Mouse (Mus musculus) testis, adult 2 months (tissue): ENCODE measurements around the gene Evi5l. TPM values are rescaled to one million over a fixed set of nuclear protein-coding genes. Genes with fewer than 3 reads are reported as not detected.
A peak's percentile ranks its signal among the peaks of the same experiment; 100 is the strongest.

ENCODE experiments used
- H3K27ac ChIP-seq: fragments of 200-500 bp; 2 replicates; pipeline ENCODE4 v1.5.1; 2012; ENCODE audit warnings: low read depth, low read length; ENCODE audit not compliant: control insufficient read depth, insufficient read depth
- H3K27me3 ChIP-seq: fragments of 200-500 bp; 2 replicates; pipeline ENCODE4 v1.6.1; 2012; ENCODE audit warnings: mild to moderate bottlenecking, low read length, moderate library complexity; ENCODE audit not compliant: control insufficient read depth, insufficient read depth
- H3K36me3 ChIP-seq: fragments of 200-500 bp; 2 replicates; pipeline ENCODE4 v1.6.1; 2012; ENCODE audit warnings: mild to moderate bottlenecking, low read length; ENCODE audit not compliant: control insufficient read depth, insufficient read depth
- H3K4me1 ChIP-seq: fragments of 200-500 bp; 2 replicates; pipeline ENCODE4 v1.6.1; 2012; ENCODE audit warnings: low read length; ENCODE audit not compliant: control insufficient read depth, insufficient read depth
- H3K4me3 ChIP-seq: fragments of 200-500 bp; 2 replicates; pipeline ENCODE4 v1.5.1; 2012; ENCODE audit warnings: low read depth, mild to moderate bottlenecking, low read length, moderate library complexity, mixed read lengths; ENCODE audit not compliant: control insufficient read depth
- CTCF ChIP-seq: fragments of 200-500 bp; IDR thresholded peaks from 2 replicates; pipeline ENCODE4 v1.5.1; 2012; ENCODE audit warnings: low read depth, mild to moderate bottlenecking, inconsistent platforms, low read length, moderate library complexity; ENCODE audit not compliant: control insufficient read depth, insufficient read depth, insufficient replicate concordance
- POLR2A ChIP-seq: fragments of 200-500 bp; IDR thresholded peaks from 2 replicates; pipeline ENCODE4 v1.6.1; 2012; ENCODE audit warnings: low read depth, mild to moderate bottlenecking, inconsistent platforms, low read length, moderate library complexity; ENCODE audit not compliant: control insufficient read depth
- polyA plus RNA-seq: library from polyadenylated mRNA; depleted of rRNA; stranded (reverse); fragments of >200 nt; gene quantifications from 2 replicates; pipeline ENCODE4 v1.2.3, GENCODE M21; 2012; rRNA removed

The Evi5l gene
- polyA plus RNA-seq = 123 and 181 TPM in 2 replicates

DNA sequence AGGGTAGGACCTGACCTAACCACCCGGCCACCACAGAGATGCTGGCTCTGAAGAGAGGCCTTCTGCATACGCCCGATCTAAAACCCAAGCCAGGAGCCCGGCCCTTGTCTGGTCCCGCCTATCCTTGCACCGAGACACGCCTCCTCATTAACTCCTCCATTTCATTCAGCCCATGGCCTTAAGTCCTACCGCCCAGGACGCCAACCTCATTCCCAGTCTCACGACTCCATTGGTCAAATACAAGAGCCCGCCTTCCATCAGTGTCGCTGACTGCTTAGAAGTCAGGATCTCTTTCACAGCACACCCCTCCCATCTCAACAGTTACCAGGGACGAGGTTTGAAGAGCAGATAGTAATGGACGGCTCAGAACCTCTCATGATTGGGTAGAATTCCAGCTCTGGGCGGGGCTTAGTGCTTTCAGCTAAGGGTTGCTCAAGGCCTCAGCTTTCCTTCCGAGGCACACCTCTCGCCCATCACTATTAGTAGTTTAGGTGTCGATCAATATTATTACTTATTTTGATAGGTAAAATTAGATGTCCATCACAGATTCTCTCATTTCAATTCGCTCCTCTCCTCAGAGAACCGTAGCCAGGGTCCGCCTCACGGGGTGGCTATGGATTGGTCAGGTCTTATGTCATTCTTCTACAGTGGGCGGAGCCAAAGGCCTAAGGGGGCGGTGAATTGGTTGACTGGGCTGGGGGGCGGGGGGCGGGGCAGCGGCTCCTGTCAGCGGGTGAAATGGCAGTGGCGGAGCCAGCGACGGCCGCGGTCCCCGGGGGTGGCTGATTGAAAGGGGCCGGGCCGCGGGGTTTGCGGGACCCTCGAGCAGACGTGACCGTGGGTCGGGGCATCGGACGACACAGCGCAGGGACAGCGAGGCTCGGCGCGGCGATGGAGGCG, at the start of gene Evi5l:
Gene Evi5l (plus strand): TSS at position 716 of the 900 bp plus-strand sequence.
- Histone ChIP-seq H3K4me3 (peak within 1 kb of the TSS; percentile 95), H3K27ac (peak within 1 kb of the TSS; percentile 89), H3K27me3 (no peaks in the 10 kb centered on the region), H3K36me3 (no peaks in the 10 kb centered on the region), H3K4me1 (peaks cover 5% of the 10 kb centered on the region)
- TF ChIP-seq POLR2A (peak; percentile 46), CTCF (no peak)

GRCm38 (mm10) chr8:4133798-4134197, 32.6 kb upstream of the Evi5l start, which contains the start of gene Cd209g:
Gene Cd209g, plus strand, starts transcription at chr8:4134098.
- no peaks in the 10 kb centered on the region for H3K4me1 ChIP-seq
- H3K36me3 ChIP-seq = no peaks in the 10 kb centered on the region
- no peak within 1 kb of the TSS for H3K27ac ChIP-seq
- TF ChIP-seq CTCF (no peak), POLR2A (no peak)
- no peak within 1 kb of the TSS for H3K4me3 ChIP-seq
- no peaks in the 10 kb centered on the region for H3K27me3 ChIP-seq

DNA sequence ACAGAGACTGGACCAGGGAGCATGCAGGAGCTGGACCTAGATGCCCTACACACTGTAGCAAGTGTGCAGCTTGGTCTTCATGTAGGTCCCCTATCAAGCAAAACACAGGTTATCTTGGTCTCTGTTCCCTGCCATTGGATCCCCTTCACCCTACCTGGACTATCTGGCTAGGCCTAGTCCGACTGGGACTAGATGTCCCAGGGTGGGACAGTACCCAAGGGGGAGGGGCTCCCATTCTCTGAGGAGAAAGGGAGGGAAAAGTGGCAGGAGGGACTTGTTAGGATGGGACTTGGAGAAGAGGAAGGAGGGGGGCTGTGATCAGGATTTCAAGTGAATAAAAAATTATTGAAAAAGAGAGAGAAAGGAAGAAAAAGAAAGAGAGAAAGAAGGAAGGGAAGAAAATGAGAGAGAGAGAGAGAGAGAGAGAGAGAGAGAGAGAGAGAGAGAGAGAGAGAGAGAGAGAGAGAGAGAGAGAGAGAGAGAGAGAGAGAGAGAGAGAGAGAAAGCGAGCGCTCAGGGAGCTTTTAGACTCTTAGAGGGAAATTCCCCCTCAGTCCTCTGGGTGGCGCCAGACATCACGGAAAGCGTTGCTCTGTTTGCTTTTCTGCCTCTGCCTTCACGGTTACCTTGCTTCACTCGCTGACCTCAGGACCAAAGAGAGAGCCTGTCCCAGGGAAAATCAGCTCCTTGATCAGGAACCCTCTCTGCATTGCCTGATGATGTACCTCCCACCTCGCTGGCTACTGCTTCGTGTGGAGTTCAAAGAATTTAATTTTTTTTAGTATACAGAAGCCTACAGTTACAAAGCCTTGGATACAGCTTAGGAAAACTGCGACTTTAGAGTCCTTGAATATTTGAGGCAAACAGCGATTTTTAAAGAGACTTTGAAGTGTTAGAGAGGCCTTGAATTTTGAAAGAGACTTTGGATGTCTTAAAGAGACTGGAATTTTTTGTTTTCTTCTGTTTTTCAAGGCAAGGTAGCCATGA, 26.4 kb upstream of the Evi5l start:
- Histone ChIP-seq H3K4me3 (no peak overlapping the region), H3K27ac (no peak overlapping the region), H3K27me3 (no peaks in the 10 kb centered on the region), H3K4me1 (no peaks in the 10 kb centered on the region), H3K36me3 (no peaks in the 10 kb centered on the region)
- TF ChIP-seq CTCF = peak; percentile 87; the same call in 1 of the 2 replicates
- TF ChIP-seq POLR2A = no peak

DNA sequence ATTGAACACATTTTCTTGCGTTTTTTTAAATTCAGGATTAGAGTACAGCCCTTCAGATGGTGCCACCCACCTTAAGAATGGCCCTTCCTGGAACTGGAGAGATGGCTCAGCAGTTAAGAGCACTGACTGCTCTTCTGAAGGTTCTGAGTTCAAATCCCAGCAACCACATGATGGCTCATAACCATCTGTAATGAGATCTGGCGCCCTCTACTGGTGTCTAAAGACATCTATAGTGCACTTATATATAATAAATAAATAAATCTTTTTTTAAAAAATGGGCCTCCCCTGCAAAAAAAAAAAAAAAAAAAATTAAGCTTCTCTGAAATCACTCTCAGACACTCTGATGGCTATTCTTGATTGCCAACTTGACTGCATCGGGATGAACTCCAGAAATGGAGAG, 24.6 kb upstream of the Evi5l start:
- H3K27ac ChIP-seq = no peak overlapping the region
- TF ChIP-seq POLR2A (no peak), CTCF (no peak)
- H3K27me3 ChIP-seq = no peaks in the 10 kb centered on the region

DNA sequence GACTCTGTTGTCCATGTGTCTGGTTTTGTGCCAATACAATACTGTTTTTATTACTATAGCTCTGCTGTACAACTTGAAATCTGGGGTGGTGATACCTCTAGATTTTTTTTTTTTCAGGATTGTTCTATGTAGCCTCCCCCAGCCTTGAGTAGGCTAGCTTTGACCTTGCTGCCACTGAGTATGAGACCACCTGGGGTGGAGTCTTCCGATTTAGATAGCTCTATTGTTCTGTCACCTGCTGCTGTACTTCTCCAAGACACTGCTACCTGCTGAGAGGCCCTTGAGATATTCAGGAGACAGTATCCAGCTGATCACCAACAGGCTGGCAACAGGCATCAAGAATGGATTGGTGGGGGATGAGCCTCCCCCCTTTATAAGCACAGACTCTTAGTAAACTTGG, 19.1 kb upstream of the Evi5l start:
- no peaks in the 10 kb centered on the region for H3K27me3 ChIP-seq
- H3K4me1 ChIP-seq = no peaks in the 10 kb centered on the region
- no peaks in the 10 kb centered on the region for H3K36me3 ChIP-seq
- no peak overlapping the region for H3K27ac ChIP-seq
- TF ChIP-seq POLR2A = no peak
- TF ChIP-seq CTCF = no peak
- no peak overlapping the region for H3K4me3 ChIP-seq

More for the DNA sequence above, 24.6 kb upstream of the Evi5l start:
- H3K4me1 ChIP-seq = no peaks in the 10 kb centered on the region
- no peaks in the 10 kb centered on the region for H3K36me3 ChIP-seq
- H3K4me3 ChIP-seq = no peak overlapping the region

GRCm38 (mm10) chr8:4154878-4155277, 11.5 kb upstream of the Evi5l start:
- H3K27me3 ChIP-seq = no peaks in the 10 kb centered on the region
- H3K27ac ChIP-seq = no peak overlapping the region
- H3K4me1 ChIP-seq = no peaks in the 10 kb centered on the region
- H3K4me3 ChIP-seq = no peak overlapping the region
- TF ChIP-seq POLR2A = no peak
- TF ChIP-seq CTCF = no peak
- H3K36me3 ChIP-seq = no peaks in the 10 kb centered on the region; the same call in 1 of the 2 replicates
